Mouse (Mus musculus) lung, postnatal 10 days (tissue): ENCODE measurements at regions not wholly inside any gene's neighbourhood (a gene's known extent, or its start where the extent isn't known, plus 50 kb on each side); places are given as distances from the start of the nearest gene placed in this dataset.
"Not testable (repeated sequence)": the region's sequence is repeated elsewhere in the genome, so short reads cannot be mapped to it uniquely, and the experiment has no call there.

Experiments used
- DNase-seq: peaks from one replicate; pipeline ENCODE4 v3.0.0; 2021

DNA sequence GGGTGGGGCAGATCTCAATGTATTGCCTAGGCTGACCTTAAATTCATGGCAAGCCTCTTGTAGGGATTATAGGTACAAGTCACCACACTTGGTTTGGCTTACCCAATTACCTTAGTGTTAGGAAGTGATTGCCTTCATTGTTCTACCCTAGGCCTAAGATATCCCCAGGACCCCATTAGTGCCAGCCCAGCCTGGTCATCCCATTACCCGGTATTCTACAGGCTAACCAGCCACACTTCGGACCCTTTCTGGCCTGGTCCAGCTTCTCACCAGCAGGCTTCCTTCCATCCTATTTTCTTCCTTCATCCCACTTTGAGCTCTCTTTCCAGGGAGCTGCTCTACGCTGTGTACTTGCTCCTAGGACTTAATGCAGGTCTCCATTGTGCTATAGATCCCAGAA, 59.5 kb downstream of the Tex35 start:
- no peak for DNase-seq

DNA sequence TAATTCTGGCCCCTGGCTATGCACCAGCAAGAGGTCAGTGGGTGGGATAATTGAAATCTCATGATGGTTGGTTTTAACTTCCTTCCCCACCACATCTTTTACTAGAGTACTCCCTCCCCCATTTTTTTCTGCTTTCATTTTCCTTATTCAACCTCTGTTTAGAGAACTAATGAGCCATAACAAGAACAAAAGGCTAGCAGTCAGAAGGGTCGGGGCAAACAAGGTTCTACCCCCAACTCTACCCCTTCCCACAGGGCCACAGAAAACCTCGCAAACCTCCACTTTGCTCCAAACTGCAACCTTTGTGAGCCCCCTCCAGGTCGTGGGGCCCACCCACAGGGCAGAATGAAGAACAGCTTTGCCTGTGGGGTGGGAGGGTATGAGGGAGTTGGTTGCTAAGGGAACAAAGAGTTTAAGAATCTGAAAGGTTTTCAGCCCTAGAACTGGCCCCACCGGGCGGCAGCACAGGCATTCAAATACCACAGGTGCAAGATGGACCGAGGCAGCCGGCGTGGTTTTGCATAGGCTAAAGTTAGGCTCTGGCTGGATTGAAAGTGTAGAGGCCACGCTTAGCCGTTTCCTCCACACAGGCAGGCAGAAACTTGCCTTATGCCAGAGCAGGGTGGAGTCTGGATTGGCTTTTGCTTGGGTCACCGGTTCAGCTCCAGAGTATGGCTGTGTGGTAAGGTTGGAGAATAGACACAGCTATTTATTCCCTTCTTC, 60.1 kb downstream of the Tex35 start:
- DNase-seq = no peak

DNA sequence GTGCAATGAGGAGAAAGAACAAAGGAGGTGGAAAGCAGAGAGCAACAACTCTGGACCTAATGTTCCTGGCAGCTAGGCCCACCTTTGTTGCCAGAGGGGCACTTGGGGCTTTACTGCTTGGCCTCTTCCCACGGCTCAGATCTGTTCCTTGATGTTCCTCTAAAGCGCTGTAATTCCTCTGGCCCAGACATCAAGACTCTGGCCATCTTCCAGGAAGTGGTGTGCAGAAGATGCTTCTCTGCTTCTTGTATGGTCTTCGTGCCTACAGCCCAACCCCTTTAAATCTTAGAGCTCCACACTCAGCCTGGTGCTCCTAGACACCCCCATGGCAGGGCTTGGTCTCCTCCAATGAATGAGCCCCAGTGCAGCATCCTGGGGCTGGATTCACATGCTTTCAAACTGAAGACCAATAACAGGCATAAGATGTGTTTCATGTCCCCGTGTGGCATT, 60.7 kb downstream of the Tex35 start:
- peak; percentile 79 for DNase-seq

DNA sequence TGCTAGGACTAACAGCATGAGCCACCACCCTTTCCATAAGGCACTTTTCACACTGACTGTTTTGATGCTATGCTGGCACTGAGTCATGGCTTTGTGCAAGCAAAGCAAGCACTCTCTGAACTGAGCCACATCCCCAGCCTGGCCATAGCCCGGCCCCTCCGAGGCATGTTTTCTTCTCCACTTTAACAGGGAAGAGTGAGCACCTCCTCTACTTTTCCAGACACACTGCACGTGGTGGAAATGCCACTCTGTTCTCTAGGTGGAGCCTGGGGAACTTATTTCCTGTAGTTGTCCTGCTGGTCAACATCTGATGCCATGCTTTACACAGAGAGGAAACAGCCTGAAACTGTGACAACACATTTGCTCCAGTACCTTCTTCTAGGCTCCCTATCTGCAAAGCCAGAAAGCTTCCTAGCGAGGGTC, 61.7 kb downstream of the Tex35 start:
- DNase-seq = no peak

DNA sequence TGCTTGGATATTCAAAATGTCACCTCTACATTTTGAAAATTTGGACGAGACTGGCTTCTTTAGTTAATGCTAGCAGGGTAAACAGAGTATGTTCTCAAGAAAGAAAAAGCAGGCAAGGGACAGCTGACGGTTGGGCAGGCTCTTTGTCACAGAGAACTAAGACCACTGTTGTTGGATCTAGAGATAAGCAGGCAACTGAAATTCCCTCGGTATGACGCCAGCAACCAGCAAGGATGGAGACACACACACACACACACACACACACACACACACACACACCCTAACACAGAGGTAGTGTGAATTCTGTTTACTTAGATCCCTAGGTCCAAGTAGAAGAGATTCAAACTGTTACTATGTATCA, 68.7 kb downstream of the Tex35 start:
- no peak for DNase-seq

DNA sequence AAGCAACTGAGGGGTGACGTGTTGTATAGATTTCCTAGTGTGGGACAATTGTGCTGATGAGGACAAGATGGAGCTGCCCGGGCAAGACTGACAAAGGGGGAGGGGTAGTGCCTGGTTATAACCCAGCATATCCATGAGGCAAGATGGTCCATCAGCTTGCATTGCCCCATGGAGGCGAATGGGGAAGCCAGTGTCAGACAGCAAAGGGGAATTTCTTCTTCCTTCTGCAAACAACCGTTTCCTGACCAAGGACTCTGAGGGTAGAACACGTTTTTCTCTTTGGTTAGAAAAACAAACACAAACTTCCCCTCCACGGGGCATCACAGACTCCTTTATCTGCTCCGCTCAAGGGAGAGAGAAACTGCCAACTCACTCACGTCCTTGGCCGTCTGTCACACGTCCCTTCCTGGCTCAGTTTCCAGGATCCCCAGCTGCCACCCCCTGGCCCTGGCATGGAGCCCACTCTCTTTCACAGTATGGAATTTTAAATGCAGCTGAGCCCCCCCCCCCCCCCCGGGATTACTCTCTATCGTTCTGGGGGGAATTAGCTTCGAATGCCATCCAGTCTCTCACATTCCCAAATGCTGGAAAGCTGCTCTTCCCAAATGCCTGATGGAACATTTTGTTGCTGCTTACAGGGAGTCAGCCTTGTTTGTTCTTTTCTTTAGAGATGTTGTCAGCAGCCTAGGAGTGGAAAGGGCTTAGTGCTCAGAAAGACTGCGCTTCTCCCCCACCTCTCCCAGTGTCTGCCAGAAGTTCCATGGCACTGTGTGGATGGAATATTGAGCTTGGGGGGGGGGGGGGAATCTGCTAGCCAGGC, 69.3 kb downstream of the Tex35 start:
- DNase-seq = peak; percentile 66

DNA sequence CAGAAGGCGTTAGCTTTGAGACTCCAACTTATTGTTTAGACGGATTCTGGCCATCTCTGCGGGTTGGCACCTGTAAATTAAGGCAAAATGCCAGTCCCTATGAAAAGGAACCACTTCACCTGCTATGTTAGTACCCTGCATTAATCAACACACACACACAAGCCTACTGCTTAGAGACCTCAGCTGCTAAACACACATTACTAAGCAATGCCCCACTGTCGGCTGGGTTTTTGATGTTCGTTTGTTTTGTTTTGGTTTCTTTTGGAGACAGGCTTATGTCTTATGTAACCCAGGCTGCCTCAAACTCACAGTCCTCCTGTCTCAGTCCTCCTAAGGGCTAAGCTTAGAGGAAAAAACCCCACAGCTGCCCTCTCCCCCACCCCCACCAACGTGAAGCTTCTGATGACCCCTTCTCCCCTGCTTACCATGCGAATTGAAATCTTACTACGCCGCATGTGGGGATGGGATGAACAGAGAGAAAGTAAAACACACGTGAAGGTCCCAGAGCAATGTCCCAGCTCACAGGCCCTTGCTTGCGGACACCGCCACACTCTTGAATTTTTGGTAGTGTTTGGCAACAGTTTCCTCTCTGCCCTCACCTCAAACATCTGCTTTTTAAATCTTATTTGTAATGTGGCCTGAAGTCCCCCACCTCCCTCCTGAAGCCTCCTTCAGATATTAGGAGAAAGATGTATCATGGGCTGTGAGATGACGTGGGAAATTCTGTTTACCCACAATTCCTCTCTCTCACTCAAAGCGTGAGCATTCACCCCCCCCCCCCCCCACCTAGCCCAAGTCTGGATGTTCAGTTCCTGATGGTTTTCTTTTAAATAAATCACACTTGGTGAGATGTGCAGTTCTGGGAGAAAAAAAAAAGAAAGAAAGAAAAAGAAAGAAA, 70.1 kb downstream of the Tex35 start:
- DNase-seq = no peak

DNA sequence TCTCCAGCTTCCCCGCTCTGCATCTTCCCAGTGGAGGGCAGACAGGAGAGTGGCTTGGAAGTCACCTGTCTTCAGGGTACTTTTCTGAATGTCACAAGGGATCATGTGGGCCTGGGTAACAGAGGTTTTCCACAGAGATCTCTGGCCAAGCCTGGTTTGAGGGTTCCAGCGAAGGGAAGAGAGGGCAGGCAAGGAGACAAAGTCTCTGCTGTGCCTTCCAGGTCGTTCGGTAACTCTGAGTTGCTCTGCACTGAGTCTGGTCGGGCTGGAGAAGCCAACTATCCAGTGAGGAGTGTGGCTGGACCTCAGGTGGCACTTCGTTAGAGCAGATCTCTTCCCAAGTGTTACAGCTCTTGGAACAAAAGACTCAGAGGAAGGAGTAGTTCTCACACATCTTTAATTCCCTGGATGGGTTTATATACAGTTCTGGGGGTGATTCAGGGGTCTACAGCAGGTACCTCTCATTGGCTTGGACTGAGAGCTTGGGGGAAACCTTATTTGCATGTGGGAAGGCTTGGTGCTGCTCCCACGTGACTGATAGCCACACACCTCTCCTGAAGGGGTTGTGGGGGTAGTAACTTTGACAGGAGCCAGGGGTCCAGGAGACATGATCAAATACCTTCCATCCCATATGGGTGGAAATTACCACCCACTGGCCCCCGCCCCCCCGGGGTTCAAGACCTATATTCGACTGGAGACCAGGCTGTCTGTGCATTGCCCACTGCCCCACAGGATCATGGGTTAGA, 71.1 kb downstream of the Tex35 start:
- DNase-seq = no peak

DNA sequence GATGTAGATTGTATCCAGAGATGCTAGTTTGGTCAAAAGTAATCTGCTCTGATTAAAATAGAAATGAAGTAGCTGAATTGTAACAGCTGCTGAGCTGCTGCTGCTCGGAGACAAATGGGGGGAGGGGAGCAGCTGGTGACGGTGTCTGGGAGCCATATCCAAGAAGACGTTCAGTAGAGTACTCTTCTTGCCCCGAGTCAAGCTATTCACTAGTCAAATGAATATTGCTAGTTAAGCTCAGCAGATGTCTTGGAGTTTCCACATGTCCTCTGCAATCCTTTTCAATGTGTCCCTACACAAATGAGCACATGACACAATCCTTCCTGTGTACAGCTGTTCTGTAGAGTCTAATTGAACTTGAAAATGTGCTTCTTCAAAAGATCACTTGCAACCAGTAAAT, 71.7 kb downstream of the Tex35 start:
- peak; percentile 39 for DNase-seq

DNA sequence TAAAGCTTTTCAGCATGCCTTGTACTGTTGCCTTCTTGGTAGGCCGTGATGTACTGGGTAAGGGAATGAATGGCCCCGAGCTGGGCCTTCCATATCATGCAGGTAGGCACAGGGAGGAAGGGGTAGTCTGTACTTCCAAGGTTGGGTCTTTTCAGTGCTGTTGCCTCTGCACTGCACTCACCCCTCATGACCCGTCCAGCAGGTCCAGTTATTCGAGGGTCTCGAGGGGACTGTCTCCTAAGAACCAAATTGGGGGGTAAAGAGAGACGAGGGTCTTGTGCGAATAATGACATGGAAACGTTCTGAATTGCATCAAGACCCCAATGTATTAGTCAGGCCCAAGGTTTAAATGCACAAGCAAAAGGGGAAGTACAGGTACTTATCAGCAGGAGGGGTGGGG, 73.3 kb downstream of the Tex35 start:
- not testable (repeated sequence) for DNase-seq

DNA sequence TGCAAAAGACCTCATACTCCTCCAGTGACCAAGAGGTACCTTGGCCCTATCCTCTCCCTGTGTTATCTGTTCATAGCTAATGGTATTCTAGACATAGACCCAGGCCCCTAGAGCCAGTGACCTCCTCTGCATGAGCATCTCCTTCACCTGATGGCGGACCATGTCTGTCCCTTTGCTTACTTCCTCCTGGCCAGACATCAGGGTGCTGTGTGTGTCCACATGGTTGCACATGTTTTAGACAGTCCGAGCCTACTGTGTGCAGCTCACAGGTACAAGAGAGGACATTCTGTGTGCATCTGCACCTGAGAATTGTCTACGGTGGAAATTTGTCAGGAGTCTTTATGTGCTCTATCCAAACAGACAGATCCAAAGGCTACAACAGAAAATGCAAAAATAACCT, 79.8 kb downstream of the Tex35 start:
- DNase-seq = no peak

DNA sequence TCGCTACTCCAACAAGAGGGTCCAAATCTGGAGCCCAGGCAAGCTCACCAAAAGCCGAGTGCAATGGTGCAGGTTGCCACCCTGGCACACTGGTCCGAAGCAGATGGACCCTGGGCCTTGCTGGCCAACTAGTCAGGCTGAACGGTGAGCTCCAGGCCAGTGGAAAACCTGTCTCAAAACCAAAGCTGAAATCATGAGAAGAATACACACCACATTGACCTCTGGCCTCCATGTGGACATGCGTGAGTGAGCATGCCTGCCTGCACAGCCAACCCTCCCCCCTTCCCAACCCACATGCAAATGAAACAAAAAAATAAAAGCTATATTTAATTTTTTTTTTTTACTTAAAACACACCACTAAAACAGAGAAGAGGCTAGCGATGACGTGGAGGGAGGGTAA, 80.8 kb downstream of the Tex35 start:
- DNase-seq = no peak

DNA sequence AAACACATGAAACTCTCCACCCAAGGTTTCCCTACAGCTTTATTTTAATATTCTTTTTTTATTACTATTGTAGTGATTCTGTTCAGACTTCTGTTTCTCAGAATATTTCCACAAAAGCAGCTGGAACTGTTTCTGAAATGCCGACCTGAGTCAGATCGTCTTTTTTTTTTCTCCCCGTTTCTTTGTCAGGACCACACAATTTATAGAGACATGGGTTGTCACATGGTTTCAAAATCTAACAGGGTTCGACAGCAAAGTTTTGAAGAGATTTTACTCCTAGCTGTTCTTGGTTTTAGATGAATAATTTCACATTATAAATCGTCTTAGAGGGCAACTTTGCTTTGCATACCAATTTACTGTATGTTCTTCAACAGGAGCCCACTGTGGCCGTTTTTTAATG, 84.0 kb upstream of the Ralgps2 start:
- no peak for DNase-seq

DNA sequence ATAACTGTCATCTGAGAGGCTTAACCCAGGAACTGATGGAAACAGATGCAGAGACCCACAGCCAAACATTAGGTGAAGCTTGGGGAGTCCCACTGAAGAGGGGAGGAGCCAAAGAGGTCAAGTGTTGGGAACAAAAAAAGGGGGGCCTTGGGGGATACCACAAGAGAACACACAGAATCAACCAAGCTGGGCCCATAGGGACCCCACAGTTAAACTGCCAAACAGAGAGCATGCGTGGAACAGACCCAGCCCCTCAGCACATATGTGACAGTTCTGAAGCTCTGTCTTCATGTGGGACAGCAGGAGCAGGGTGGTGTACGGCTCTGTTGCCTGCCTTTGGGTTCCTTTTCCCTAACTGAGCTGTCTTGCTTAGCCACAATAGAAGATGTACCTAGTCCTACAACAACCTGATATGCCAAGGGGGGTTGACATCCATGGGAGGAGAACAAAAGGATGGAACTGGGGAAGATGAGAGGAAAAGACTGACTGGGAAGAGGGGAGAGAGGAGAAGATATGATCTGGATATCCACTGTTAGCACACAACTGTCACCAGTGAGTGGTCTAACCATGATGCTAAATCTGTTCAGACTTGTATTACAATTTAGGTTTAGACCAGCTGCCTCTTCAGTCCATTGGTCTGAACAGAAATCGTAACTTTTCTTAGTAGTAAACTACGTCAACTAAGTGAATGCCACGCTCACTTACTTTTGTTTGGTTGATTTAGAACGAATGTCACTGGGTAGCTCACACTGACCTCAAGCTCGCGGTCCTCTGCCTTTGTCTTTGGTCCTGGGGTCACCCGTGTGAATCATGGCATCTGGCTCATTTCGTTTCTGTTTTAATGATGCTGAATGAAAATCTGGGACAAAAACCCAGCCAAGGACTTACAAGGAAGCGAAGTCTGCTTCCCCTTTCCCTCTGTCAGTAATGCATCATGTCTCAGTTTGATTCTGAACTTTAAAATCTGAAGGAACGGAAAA, 83.3 kb upstream of the Ralgps2 start:
- no peak for DNase-seq

DNA sequence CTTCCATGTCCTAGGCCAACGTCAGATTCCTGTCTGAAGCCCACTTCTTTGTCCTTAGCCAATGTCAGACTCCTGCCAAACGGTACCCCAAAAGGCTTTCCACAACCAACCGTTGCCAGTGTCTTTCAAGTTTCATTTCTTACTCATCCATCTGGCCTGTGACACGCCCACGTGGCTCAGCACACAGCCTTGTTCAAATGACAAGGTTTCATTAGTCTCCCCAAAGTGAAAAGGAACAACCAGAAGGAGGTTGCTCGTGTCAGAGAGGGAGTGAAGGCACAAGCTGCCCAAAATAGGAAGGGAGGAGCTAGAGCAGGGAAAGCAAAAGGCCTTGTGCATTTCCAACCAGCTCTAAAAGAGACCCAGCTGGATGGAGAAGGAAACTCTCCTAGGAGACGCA, 80.5 kb upstream of the Ralgps2 start:
- no peak for DNase-seq

DNA sequence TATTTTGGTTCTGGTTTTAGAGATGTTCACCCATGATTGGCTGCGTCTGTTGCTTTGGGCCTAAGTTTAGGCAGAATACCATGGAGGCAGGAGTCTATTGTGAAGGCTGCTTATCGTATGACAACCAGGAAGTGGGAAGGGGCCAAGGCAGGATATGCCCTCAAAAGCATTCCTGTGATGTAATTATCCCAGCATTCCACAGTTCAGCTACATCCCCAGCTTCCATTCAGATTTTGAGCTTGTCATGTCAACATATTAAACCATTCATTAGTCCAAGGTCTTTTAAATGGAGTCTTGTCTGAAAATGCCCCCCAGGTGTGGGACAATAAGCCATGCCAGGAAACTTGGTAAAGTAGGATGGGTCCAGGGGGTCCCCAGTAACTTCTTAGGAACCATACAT, 79.3 kb upstream of the Ralgps2 start:
- no peak for DNase-seq

DNA sequence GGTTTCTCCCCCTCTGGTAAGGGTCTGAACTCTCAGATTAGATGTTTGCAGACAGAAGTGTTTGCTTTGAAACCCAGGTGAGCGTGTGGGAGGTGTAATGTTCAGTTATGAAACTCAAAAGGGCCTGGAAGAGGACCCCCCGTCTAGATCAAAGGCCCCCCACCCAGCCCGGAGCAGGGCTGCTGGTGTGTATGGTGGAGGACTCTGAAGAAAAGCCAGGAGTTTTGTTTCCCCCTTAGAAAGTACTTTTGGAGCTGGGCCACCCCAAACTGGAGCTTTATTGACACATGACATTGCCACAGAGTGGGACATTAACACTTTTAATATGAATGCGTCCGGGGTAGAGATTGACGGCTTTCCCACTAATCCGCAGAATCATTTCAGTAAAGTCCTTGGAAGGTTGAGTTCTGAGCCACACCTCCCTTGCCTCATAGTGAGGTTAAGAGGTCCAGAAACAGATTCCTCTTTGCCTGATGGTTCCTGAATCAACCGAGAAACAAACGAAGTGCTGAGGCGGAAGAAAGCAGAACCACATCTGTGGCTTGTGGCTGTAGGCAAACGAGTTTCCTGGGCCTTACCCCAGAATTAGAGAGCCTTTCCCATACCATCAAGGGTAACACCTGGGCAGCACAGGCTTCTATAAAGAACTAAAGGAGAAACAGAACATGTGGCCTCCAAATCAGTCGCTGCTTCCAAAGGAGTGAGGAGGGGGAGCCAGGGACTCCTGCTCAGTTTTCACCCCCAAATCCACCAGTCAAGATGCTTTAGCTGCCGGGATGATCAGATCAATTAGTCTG, 78.0 kb upstream of the Ralgps2 start:
- DNase-seq = no peak

DNA sequence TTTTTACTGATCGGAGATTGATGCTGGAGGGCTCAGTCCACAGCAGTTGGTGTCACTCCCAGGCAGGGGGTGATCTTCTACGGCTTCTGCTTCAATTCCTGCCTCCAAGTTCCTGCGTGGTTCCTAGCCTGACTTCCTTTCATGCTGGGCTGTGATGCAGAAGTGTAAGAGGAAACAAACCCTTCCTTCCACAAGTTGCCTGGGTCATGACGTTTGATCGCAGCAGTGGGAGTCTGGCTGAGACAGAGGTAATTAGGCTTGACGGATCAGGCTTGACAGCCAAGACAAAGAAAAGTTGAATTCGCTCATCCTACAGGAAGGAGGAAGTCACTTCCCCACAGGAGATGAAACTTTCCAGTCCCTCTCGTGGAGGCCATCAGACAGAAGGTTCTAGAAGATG, 77.2 kb upstream of the Ralgps2 start:
- no peak for DNase-seq

DNA sequence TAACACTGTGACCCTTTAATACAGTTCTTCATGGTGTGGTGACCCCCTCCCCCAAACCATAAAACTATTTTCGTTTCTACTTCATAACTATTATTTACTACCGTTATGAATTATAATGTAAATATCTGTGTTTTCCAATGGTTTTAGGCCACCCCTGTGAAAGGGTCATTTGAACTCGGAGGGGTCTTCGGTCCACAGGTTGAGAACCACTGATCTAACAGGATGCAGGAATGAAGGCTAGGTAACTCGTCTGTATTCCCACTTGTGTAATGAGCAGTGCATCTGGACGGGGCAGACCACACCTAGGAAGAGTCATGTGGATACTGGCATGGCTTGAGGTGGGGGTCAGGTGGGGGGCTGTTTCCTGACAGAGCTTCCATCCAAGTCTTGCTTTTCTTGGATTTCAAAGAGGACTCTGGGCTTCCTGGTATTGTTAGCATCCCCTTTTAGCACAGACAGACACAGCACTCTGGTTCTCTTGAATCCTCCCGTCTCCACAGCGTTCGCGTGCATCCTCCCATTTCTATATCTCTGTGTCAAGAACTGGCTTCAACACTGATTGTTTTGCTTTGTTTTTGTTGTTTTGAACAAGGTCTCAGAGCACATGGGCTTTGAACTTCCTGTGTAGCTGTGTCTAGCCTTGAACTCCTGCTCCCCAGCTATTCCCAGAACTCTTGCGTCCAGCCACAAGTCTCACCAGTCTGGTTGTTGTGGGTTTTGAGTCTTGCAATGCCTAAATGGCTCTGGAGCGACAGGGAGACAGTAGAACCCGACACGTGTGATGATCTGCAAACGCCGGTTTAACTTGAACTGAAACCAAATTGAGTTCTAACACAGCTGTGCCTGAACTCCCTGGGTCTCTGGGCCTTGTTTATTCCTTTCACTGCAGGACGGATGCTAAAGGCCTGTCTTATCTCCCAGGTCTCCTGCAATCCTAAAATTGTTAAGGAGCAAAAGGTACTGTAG, 75.4 kb upstream of the Ralgps2 start:
- DNase-seq = no peak
